Mouse (Mus musculus) adrenal gland, postnatal 36 days (tissue): ENCODE data around the gene Gm49388. TPM values are rescaled to one million over a fixed set of nuclear protein-coding genes. Genes with fewer than 3 reads are reported as not detected.
"Not testable (repeated sequence)": the region's sequence is repeated elsewhere in the genome, so short reads cannot be mapped to it uniquely, and the experiment has no call there.

Source experiments
- DNase-seq, 2 experiments: peaks; one replicate each; pipeline ENCODE4 v3.0.0; 2021; ENCODE audit warnings: mixed read lengths in 1 of 2
- total RNA-seq, 2 experiments: library from RNA; stranded (reverse); gene quantifications; 2 replicates each; pipeline ENCODE4 v1.2.3; 2021

Gene Gm49388
- total RNA-seq, 2 experiments from 2014 or later: 4.1 to 6.6 TPM

DNA sequence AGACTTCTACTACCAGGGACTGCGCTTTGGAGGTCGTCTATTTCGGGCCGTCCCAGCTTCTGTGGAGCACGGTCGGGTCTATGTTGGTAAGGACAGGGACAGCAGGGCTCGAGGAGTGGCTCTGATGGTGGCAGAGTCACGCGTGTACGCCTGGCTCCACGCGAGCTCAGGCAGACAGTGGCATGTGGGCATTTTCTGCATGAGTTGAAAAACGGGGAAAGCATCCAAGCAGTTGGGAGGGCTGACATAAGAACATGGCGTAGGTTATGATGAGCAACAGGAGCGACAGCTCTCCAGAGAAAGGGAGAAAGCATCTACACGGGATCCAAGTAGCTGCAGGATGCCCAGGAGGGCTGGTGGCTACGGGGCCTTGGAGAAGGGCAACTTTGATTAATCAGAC, 16.9 kb downstream of the Gm49388 start:
- DNase-seq: no peak

DNA sequence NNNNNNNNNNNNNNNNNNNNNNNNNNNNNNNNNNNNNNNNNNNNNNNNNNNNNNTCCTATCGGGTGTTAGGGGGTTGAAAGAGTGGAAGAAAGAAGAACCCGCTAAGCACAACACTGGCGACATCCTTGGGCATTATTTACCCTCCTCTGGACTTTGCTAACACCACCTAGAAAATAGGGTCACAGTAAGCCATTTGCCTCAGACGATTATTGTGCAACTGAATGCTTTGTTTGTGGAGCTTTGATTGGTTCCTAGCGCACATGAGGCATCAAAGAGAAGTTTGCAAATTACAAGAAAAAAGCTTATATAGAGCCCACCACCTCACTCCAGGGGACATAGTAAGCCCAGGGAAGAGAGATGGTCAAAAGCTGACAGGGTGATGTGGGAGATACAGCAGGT, 23.4 kb downstream of the Gm49388 start:
- no peak for DNase-seq

DNA sequence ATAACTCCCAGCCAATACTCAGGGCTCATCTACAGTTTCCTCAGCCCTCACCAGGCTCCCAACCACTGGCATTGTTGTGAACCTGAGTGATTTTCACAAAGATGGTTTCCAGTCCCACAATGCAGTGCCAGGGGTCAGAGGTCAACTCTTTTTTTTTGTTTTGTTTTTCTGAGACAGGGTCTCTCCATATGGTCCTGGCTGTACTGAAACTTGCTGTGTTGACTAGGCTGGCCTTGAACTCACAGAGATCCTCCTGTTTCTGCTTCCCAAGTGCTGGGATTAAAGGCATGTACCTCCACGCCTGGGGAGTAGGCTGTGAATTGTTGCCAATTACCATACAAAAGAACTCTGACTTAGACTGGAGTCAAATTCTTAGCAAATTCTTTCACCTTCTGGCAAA, 24.4 kb downstream of the Gm49388 start:
- DNase-seq: no peak

DNA sequence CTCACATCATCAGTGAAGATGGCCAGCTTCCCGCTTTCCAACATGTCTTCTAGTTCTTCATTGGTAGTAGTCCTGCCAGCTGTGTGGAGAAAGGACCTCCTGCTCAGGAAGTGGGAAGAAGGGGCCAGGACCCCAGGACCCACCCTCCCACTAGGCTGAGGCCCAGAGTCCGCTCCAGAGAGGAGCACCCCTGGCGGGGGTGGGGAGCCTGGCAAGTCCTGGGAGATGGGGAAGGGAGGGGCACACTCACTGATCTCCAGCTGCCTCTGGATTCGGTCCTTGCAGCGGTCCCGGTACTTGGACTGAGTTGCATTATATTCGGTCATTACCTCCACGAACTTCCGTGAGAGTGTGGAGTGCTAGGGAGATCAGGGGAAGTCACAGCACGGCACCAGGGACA, 25.2 kb downstream of the Gm49388 start:
- DNase-seq: no peak

DNA sequence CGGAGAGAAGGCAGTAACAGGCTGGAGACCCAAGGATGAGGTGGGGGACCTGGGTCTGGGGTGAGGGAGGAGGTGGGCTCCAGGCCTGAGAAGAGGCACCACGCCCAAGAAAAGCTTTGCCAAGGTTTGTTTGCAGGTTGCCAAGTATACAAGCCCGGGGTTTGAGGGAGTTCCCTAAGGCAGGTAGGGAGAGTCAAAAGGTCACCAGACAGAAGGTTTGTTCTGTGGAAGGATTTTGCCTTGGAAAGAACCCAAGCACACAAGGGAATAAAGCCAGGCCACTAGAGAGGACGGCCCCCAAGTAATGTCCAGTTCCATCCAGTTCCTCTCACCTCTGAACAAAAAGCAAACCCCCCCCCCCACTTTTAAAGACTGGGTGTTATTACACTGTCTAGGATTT, 25.8 kb downstream of the Gm49388 start:
- DNase-seq: no peak

DNA sequence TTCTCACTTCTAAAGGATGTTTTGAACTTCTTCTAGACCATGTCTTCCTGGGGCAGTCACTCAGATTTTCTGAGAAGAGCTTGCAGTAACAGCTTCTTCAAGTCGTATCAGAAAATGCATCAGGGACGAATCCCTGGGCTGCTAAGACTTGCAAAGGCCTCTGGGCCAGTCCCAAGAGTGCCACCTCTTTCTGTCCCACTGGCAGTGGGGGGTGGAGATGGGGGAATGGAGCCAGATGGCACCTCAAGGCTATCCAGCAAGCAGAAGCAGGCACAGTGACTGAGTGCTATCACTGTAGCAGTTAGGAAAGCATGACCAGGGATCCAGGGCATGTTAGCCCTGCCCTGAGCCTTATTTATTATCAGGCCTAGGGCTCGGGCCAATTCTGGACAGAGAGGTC, 26.9 kb downstream of the Gm49388 start:
- DNase-seq: peak; percentile 72 to 75

- DNase-seq: peak; percentile 37 to 43
These were observed 28.4 kb downstream of the Gm49388 start for GRCm38 (mm10) chr7:127813821-127814220.

GRCm38 (mm10) chr7:127814241-127814921, 29.0 kb downstream of the Gm49388 start:
- peak; percentile 77 for DNase-seq

DNA sequence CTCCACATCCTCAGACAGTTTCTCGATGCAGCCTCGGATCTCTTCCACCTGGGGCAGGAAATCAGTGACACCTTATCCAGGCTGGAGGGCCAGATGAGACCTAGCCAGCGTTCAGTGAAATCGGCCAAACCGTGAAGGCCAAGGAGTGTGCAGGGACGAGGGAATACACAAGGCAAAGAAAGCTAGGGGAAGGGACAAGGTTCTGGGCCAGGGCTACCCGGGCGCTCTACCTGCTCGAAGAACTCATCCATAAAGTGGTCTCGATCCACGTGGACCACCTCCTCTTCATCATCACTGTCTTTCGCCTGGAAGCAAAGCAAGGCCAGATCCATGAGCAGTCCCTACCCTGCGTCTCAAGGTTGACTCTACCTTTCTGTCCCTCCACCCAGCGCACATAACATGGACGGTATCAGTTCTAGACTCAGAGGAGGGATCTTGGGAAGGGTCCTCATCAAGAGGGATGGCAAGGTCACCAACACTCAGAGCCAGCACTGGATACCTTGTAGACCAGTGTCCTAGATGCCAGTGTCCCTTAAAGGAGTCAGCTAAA, 29.8 kb downstream of the Gm49388 start:
- DNase-seq: no peak

- DNase-seq: peak; percentile 45 to 59
These were observed 30.8 kb downstream of the Gm49388 start for GRCm38 (mm10) chr7:127815954-127816821.

- no peak for DNase-seq
These were observed 31.6 kb downstream of the Gm49388 start for GRCm38 (mm10) chr7:127817053-127817452.

DNA sequence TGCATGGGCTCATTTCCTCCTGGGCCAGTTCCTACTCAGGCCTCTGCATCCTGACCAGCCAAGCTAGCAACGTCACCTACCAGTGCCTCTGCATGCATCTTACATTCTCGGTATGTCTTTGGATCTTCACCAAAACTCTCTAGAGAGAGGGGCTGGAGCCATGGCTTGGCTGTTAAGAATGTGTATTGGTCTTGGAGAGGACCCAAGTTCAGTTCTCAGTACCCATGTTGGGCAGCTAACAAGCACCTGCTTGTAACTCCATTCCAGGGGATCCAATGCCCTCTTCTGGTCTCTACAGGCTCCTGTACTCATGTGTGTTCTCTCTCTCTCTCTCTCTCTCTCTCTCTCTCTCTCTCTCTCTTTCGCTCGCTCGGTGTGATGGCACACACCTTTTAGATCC, 32.4 kb downstream of the Gm49388 start:
- no peak for DNase-seq

DNA sequence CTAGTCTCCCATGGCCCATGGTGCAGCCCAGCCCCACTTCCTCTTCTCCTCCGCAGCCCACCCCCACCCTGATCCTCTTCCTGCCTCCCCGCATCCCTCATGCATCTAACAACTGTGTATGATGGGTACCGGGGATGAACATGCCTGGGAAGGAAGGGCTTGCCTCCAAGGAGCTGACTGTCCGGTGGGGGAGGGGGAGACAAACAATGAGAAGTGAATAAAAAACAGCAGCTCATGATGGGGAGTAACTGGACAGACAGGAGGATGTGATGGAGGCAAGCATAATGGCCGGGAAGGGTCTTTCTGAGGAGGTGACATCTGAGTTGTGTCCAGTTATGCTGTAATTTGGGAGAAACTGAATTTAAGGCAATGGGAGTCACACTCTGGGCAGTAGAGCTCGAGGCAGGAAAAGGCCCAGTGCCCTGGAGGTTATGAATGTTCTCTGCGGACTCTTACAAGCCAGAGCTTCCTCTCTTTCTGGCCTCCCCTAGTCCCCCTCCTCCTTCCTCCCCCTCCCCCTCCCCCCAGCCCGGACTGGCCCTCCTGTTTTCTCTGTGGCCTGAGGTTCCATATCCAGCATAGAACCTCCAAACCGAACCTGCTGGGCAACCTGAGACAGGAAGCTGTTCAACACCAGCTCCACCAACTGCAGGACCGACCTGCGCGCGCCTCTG, 35.6 kb downstream of the Gm49388 start:
- peak in 1 of 2 experiments; percentile 31 for DNase-seq

DNA sequence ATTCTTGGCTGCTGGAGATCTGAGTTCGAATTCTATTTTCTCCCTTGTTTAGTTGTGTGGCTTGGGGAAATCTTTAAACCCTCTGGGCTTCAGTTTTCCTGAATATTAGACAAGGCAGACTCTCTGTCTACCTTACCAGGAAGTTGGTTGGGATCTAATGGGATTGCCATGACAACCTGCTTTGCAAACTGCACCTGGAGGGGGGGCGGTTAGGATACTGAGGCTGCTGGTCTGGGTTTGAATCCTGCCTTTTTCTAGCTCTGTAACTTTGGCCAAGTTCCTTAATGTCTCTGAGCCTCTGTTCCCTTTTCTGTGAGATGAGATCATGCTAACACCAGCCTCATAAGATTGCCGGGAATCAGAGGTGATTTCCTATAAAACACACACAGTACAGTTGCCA, 37.1 kb downstream of the Gm49388 start:
- DNase-seq: no peak

- DNase-seq: no peak
These were observed 38.1 kb downstream of the Gm49388 start for GRCm38 (mm10) chr7:127823236-127824171.

- peak in 1 of 2 experiments; percentile 47 for DNase-seq
These were observed 38.9 kb downstream of the Gm49388 start, which contains the start of the genes Stx4a and Stx1b for GRCm38 (mm10) chr7:127824176-127824871. Gene Stx4a, plus strand, starts transcription at chr7:127824294. Gene Stx1b, minus strand, starts transcription at chr7:127824549.

DNA sequence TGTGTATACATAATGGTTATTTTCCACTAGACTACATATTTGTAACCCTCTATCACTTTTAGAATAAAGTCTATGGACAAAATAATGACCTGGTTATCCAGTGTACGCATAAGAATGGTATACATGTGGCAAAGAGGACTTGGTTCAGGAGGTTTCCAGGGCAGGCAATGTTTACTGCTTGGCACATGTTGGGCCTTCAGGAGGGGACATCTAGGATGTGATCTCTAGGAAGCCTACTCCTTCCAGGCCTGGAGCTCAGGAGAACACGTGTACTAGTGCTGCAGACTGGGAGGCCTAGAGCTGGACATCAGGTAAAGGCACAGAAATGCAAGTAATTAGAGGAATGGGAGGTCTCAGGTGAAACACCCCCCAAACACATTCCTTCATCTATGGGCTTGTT, 50.1 kb downstream of the Gm49388 start:
- DNase-seq: no peak

GRCm38 (mm10) chr7:127837473-127837872, 52.1 kb downstream of the Gm49388 start:
- no peak for DNase-seq

DNA sequence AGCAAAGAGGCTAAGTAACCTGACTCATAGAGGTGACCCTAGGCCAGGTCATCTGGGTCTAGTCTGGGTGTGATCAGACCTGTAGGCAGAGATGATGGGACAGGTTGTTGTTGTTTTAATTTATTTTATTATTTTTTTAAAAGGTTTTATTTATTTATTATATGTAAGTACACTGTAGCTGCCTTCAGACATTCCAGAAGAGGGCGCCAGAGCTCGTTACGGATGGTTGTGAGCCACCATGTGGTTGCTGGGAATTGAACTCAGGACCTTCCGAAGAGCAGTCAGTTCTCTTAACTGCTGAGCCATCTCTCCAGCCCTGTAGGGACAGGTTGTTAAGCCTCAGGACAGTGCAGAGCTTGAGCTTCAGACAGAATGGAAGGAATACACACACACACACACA, 52.5 kb downstream of the Gm49388 start:
- not testable (repeated sequence) for DNase-seq

- not testable (repeated sequence) for DNase-seq
These were observed 54.6 kb downstream of the Gm49388 start for GRCm38 (mm10) chr7:127840031-127840430.

DNA sequence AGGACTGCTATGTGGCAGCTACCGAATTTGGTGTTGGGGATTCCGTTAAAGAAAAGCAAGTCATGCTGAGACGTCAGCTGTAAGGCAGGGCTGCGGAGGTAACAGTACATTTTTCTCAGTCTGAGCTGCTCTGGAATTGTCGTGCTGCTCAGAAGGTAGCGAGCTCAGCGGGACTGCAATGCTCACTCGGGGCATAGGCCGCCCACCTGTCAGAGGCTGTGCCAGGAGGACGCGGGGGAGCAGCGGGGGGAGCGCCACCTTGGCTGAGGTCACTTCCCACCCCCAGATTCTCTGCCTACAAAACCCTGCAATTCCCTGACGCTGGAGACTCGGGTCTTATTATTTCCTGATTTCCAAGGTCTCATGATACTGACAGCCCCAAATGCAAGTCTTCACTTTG, 55.5 kb downstream of the Gm49388 start:
- DNase-seq: peak; percentile 45 to 68
